Mouse (Mus musculus): ENCODE measurements around the gene Irf2.

GRCm38 (mm10) chr8:46770905-46771516 lies 31.5 kb downstream of the Irf2 start:
- TF ChIP-seq POLR2A (IDR thresholded peaks at IDR 0.05; ENCODE audit: borderline replicate concordance, extremely low read depth, insufficient read depth, insufficient read length, poor library complexity, severe bottlenecking): no peak
- no peak for TF ChIP-seq CTCF (IDR thresholded peaks at IDR 0.05; ENCODE audit: borderline replicate concordance, extremely low read depth, insufficient read depth, insufficient read length)

Data from brain, embryonic 14.5 days (tissue).